Mouse (Mus musculus) adrenal gland, adult 8-10 months (tissue): ENCODE measurements around the gene Nt5dc3. TPM values are rescaled to one million over a fixed set of nuclear protein-coding genes. Genes with fewer than 3 reads are reported as not detected.

Source experiments
- DNase-seq: peaks from one replicate; pipeline ENCODE4 v3.0.0; 2022
- total RNA-seq, 4 experiments: library from RNA; stranded (reverse); gene quantifications; 2 replicates each; pipeline ENCODE4 v1.2.4; 2022

Gene Nt5dc3
- total RNA-seq, 4 experiments from 2014 or later = 44.4 to 80.1 (median 57.1) TPM

- no peak for DNase-seq
These were observed 102.6 kb downstream of the Nt5dc3 start for GRCm38 (mm10) chr10:86881448-86881847.

GRCm38 (mm10) chr10:86886434-86886833, 107.6 kb downstream of the Nt5dc3 start:
- DNase-seq = no peak

Other genes starting within 250 kb of the Nt5dc3 start
- 100 to 1,000 TPM; 585 to 731 (median 653) TPM for gene Hsp90b1, start 73.5 kb upstream of the Nt5dc3 start, total RNA-seq
- 1 to 10 TPM; 3.0 to 6.7 (median 3.9) TPM for gene Ttc41, start 73.2 kb upstream of the Nt5dc3 start, total RNA-seq
- 10 to 100 TPM in 3 of 4 experiments, 1 to 10 TPM in 1; 6.1 to 31.4 (median 18.2) TPM for gene Gm49358, start 15.0 kb upstream of the Nt5dc3 start, total RNA-seq
- gene Stab2, start 229.0 kb downstream of the Nt5dc3 start, total RNA-seq = 1 to 10 TPM in 1 of 4 experiments, under 1 TPM in 3; 0.22 to 1.2 (median 0.25) TPM